Mouse (Mus musculus) gastrocnemius, postnatal 4 days (tissue): ENCODE results near the gene Zfp414. TPM values are rescaled to one million over a fixed set of nuclear protein-coding genes. Genes with fewer than 3 reads are reported as not detected.

Source experiments
- DNase-seq, 2 experiments: peaks; one replicate each; pipeline ENCODE4 v3.0.0; 2021 to 2022; ENCODE audit warnings: low spot score in 2 of 2, mixed read lengths in 2 of 2
- total RNA-seq, 2 experiments: library from RNA; stranded (reverse); gene quantifications; 2 replicates each; pipeline ENCODE4 v1.2.3; 2021

Zfp414 gene
- total RNA-seq, 2 experiments from 2014 or later: 28.2 to 32.7 TPM

DNA sequence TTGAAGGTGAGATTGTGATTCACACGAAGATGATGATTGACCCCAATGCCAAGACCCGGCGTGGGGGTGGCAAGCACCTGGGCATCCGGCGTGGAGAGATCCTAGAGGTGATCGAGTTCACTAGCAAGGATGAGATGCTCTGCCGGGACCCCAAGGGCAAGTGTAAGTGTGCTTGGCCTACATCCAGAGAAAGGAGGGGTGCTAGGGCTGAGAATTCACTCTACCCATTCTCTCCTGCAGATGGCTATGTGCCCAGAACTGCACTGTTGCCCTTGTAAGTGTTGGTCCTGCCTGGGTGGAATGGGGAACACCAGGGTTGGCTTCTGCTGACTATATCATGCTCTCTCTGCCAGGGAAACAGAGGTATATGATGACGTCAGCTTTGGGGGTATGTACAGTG is 16.2 kb downstream of the Zfp414 start:
- DNase-seq: no peak

DNA sequence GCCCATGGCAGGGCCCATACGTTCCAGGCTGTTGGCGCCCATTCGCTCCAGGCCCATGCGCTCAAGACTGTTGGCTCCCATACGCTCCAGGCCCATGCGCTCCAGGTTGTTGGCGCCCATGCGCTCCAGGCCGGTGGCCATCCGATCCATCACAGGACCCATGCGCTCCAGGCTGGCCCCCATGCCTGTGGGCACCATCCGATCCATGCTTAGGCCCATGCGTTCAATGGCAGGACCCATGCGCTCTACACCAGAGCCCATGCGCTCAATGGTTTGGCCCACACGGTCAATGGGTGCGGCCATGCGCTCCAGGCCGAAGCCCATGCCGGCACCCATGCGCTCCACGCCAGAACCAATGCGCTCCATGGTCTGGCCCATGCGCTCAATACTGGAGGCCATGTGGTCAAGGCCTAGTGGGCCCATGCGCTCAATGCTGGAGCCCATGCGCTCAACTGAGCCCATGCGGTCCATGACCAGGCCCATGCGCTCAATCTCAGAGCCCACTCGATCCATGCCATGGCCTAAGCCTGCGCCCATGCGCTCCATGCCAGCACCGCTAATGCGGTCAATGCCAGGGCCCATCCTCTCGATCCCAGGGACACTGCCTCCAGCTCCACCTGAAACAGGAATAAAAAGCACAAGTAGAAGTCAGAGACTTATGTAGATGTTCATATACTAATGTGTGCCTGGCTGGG is 21.0 kb downstream of the Zfp414 start:
- DNase-seq: no peak

- no peak for DNase-seq
Observed at GRCm38 (mm10) chr17:33666813-33667212, 37.9 kb downstream of the Zfp414 start.

DNA sequence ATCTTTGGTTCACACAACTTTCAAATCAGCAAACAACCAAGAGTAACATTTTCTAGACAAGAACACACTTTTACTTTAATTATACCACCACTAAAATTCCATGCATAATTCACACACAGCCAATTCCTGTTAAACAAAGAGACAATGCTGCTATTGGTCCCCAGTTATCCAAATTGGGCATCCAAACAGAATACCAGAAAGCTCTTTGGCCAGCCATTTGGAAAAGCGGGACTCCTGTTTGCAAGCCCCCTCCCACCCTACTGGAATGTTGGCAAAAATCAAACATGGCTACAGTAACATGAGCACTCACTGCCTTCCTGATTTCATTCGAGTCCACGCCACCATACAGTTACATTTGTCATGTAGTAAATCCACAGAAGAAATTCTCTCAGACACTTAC is 40.8 kb downstream of the Zfp414 start:
- DNase-seq: no peak

- no peak for DNase-seq
Observed at GRCm38 (mm10) chr17:33673837-33674236, 44.9 kb downstream of the Zfp414 start.

- no peak for DNase-seq
Observed at GRCm38 (mm10) chr17:33675452-33675851, 46.6 kb downstream of the Zfp414 start.

GRCm38 (mm10) chr17:33676086-33676485 is 47.2 kb downstream of the Zfp414 start:
- no peak for DNase-seq

GRCm38 (mm10) chr17:33678771-33679170 is 49.9 kb downstream of the Zfp414 start:
- no peak for DNase-seq

Other genes with a start within 250 kb of the Zfp414 start
- 1 to 10 TPM; 6.6 to 9.7 TPM for gene Zfp101, start 234.4 kb upstream of the Zfp414 start, total RNA-seq
- not detected for gene Actl9, start 196.2 kb upstream of the Zfp414 start, total RNA-seq
- 10 to 100 TPM; 42.1 to 57.6 TPM for gene Adamts10, start 104.9 kb upstream of the Zfp414 start, total RNA-seq
- gene Myo1f, start 73.4 kb upstream of the Zfp414 start, total RNA-seq: 1 to 10 TPM; 3.0 to 4.3 TPM
- 1 to 10 TPM in 1 of 2 experiments, under 1 TPM in 1; 0.96 to 1.5 TPM for gene Pram1, start 9.0 kb downstream of the Zfp414 start, total RNA-seq
- 100 to 1,000 TPM; 145 to 171 TPM for gene Hnrnpm, start 57.8 kb downstream of the Zfp414 start, total RNA-seq
- gene March2, start 89.6 kb downstream of the Zfp414 start, total RNA-seq: 10 to 100 TPM; 67.5 to 67.8 TPM
- gene Rab11b, start 131.4 kb downstream of the Zfp414 start, total RNA-seq: 100 to 1,000 TPM; 194 to 218 TPM
- 10 to 100 TPM; 22.5 to 43.8 TPM for gene Angptl4, start 152.7 kb downstream of the Zfp414 start, total RNA-seq
- 10 to 100 TPM; 31.6 to 33.4 TPM for gene Kank3, start 181.4 kb downstream of the Zfp414 start, total RNA-seq
- gene Rps28, start 195.5 kb downstream of the Zfp414 start, total RNA-seq: 1,000 to 10,000 TPM; 1,603 to 1,661 TPM
- gene Ndufa7, start 195.5 kb downstream of the Zfp414 start, total RNA-seq: 100 to 1,000 TPM; 292 to 312 TPM
- 10 to 100 TPM; 14.1 to 16.5 TPM for gene Cd320, start 214.0 kb downstream of the Zfp414 start, total RNA-seq
- gene Gm7029, start 244.7 kb downstream of the Zfp414 start, total RNA-seq: not detected